Mouse (Mus musculus) ovary, adult 18-20 months (tissue): ENCODE measurements around the gene Trp53bp2.
A peak's percentile ranks its signal among the peaks of the same experiment; 100 is the strongest.

Source experiments
- DNase-seq: peaks from one replicate; pipeline ENCODE4 v3.0.0; 2022; ENCODE audit warnings: low spot score, mixed read lengths

Trp53bp2 gene

DNA sequence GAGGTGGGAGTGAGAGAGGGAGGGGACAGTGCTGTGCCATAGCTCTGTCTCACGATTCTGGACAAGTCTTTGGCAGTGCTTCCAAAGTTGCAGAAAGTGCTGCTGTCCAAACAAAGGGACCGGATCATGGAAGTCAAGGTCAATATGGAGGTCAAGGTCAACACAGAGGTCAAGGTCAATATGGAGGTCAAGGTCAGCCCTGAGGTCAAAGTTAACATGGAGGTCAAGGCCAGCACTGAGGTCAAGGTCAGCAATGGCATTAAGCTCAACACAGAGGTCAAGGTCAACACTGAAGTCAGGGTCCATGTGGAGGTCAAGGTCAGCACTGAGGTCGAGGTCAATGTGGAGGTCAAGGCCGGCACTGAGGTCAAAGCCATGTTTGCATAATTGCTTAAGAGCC, 91.9 kb downstream of the Trp53bp2 start:
- no peak for DNase-seq

DNA sequence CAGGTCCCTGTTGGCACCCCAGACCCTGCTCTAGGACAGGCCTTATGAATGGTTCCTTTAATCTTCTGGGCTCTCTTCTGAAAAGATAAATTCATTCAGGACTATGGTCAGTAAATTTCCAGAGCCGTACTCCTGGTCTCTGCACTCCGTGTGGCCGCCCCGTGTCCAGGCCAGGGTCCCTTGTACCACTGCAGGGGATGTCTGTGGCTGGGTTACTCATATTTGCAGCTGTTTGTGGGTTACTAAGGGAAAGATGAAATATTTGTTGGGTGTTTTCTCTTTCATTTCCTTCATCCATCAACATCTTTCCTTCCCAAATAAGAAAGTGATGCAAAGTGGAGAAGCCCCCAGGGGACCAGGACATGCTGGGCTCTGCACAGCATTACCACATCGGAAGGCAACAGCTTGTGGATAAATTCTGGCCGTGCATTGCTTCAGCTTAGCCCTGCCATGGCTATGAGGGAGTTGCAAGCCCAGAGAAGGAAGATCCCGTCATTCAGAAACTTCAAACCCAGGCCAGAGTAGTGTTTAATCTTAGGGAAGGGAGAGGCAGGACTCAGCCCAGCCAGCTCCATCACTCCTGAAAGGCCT, 92.9 kb downstream of the Trp53bp2 start:
- DNase-seq, result no peak

DNA sequence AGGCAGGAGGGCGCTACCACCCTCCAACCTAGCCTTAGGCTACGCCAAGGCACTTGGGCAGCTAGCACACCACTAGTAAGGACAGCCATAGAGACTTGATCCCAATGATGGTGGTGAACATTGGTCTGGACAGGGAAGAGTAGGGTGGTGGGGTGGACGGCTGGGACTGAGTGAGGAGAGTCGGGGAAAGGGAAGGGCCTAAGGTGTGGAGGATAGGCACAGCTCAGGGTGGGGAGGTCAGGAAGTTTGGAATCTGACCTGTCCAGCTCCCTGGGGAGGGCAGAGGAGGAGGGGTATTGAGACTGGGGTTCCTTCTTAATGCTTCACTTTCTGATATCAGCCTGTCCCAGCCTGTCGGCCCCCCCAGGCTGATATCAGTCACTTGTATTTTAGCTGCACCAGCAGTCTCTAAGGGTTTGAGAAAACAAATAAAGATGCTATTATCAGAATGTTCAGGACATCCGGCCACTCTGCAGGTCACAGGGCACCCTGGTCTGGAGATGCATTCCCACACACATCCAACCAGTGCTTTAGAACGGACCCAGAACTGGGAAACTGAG, 93.6 kb downstream of the Trp53bp2 start:
- no peak for DNase-seq

- no peak for DNase-seq
Observed at GRCm38 (mm10) chr1:182503206-182503900, 94.4 kb downstream of the Trp53bp2 start.

DNA sequence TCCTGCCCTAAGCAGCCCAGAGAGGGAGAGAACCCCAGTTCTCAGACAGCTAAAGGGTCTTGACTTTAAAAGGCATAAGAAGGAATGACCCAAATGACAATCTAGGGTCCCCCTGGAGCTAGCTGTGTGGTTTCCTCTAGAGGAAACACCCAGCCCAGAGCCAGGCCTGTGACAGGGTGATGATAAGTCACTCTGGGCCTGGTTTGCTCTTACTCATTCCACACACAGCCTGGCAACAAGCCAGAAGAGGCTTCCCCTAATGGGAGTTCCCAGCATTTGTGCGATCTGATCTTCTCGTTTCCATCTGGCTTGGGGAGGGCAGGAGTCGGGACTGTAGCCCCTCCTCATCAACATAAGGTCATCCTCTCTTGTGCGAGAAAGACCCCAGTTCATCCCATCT, 95.3 kb downstream of the Trp53bp2 start:
- DNase-seq, result peak; percentile 34

DNA sequence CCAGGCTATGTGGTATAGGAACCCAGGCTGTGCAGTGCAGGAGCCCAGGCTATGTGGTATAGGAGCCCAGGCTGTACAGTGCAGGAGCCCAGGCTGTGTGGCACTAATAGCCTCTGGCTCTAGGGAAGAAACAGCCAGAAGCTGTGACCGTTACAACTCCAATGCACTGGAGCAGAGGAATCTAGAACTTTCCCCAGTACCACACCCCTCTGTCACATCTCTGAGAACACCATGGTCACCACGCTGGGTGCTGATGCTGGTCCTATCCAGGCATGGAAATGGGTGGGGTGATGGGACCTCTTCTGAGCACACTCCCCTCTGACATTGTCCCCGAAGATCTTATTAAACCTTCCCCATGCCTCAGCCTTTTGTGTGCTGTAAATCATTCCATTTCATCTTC, 96.3 kb downstream of the Trp53bp2 start:
- DNase-seq, result no peak

DNA sequence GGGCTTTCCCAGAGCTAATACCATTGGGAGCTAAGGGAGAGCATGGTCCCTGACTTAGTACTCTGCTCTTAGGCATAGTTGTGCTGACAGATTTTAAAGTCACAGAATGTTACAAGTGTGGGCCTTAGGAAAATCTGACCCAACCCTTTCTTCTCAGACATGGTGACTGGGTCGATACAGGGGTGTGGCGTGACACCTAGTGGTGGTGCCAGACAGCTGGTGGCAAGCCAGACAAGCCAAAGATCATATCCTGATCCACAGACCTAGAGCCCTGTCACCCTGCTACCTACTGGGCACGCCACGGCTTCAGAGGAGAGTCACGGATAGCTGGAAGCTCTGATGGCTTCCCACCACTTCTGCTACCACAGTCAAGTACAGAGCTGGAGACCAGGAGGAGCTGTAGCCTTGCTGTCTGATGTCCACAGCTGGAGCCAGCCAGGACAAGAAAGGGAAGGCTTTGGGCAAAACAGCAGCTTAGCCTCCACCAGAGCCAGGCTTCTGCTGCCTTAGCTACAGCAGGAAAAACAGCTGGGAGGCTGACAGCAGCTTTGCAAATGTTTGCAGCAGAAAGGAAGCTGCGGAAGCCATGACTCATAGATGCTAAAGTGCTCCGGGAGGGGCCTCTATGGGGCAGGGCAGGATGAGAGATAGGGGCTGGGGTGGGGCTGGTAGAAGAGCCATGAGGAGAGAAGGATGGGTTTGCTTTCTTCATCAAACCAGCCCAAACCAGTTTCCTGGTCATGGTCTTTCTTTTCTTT, 97.4 kb downstream of the Trp53bp2 start:
- peak; percentile 57 for DNase-seq

DNA sequence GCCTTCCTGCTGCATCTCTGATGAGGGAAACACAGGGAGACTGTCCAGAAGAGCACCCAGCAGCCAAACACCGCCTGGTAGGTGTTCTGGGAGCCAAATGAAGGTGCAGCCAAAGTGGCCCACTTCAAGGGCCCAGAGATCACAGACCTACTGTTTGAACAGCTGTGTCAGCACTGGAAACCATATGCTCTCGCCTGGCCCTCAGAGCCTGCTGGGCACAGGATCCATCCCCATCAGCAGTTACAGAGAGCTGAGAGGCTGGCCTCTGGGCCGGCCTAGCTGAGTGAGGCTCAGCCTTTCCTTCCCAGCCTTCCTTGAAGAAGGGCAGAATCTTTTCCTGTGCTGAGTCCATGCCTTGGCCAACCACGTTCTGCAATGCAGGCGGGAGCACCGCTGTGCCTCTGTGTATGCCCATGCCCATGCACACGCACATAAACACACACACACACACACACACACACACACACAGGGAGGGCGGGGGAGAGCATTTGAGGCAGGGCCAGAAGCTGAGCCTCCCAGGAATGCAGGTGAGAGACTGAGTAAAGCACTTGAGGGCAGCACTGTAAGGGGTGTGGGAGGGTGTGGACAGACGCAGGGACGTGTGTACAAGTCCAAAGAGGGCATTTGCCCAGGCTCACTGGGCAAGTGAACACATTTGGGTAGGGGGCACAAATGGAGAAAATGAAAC, 100.3 kb downstream of the Trp53bp2 start:
- no peak for DNase-seq

DNA sequence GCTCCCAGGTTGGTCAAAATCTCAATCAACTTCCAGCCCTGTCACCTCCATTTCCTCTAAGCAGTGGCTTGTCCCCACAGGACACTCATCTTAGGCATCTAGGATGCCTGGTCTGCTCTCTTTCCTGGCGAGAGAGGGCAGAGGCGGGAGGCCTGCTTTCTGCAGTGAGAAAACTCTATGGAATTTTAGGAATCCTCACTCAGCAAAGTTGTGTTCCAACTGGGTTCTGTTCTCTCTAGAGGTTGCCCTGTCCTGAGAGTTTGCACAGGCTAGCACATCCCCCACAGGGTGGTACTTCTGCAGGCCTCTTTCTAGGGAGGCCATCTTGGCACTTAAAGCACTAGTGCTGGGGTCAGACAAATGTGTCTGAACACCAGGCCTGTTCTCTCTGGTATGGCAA, 102.1 kb downstream of the Trp53bp2 start:
- no peak for DNase-seq

DNA sequence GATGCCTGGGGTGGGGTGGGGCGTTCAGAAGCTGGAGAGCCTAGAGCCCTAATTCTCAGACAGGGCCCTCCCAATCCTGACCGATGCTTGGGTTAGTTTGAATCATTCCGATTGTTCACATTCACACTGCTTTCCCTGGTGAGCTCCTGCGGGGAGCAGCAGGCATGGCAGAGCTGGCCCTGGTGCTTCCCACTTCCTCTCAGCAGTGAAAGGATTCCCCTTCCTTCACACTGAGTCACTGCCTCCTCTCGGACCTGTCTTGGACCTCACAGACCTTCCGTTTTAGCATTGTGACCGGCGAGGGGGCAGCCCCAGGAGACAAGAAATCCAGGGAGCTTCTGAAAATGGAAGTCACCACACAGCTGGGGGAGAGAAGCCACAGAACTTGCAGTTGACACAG, 102.8 kb downstream of the Trp53bp2 start:
- no peak for DNase-seq
